Mouse (Mus musculus) lung, embryonic 16.5 days (tissue): Measurements from ENCODE around the gene Gm17359. TPM values are rescaled to one million over a fixed set of nuclear protein-coding genes. Genes with fewer than 3 reads are reported as not detected.

ENCODE experiments used
- ATAC-seq: fragments of 200-750 bp; cut with Nextera tagmentation; 2 replicates; pipeline ENCODE4 v1.8.0; 2017; ENCODE audit warnings: low read depth, mild to moderate bottlenecking, moderate library complexity
- H3K27ac ChIP-seq: fragments of 300-500 bp; sonication (generic); 2 replicates; pipeline ENCODE4 v1.5.1; 2014; ENCODE audit warnings: mild to moderate bottlenecking, control low read depth, low read length
- H3K27me3 ChIP-seq: fragments of 300-500 bp; sonication (generic); 2 replicates; pipeline ENCODE4 v1.6.1; 2014; ENCODE audit warnings: low read depth, low read length, mixed read lengths; ENCODE audit not compliant: control insufficient read depth, insufficient read depth
- H3K36me3 ChIP-seq: fragments of 300-500 bp; sonication (generic); 2 replicates; pipeline ENCODE4 v1.6.1; 2014; ENCODE audit warnings: low read length; ENCODE audit not compliant: control insufficient read depth, insufficient read depth
- H3K4me1 ChIP-seq: fragments of 300-500 bp; sonication (generic); replicated peaks from 2 replicates; pipeline ENCODE4 v1.6.1; 2014; ENCODE audit warnings: low read length, mixed read lengths; ENCODE audit not compliant: control insufficient read depth, insufficient read depth
- H3K4me2 ChIP-seq: fragments of 300-500 bp; sonication (generic); 2 replicates; pipeline ENCODE4 v1.6.1; 2014; ENCODE audit warnings: low read depth, low read length, control low read depth
- H3K4me3 ChIP-seq: fragments of 300-500 bp; sonication (generic); 2 replicates; pipeline ENCODE4 v1.5.1; 2014; ENCODE audit warnings: mild to moderate bottlenecking, low read length, control low read depth
- H3K9ac ChIP-seq: fragments of 300-500 bp; sonication (generic); 2 replicates; pipeline ENCODE4 v1.6.1; 2014; ENCODE audit warnings: low read length, control low read depth
- H3K9me3 ChIP-seq: fragments of 300-500 bp; sonication (generic); 2 replicates; pipeline ENCODE4 v1.6.1; 2016; ENCODE audit warnings: low read length; ENCODE audit not compliant: control insufficient read depth
- WGBS: fragments of 180-500 bp; shearing (Covaris S2); extraction: QIAGEN DNeasy Blood & Tissue Kit; methylation state at CpG from one replicate; pipeline ENCODE4 v1.1.7; 2014; 5-methylcytosine and 5-hydroxymethylcytosine counted together
- polyA plus RNA-seq: library from polyadenylated mRNA; unstranded; fragments of >200 nt; fragmentation: Nextera tagmentation; extraction: Ambion mirVana; gene quantifications from 2 replicates; pipeline ENCODE4 v1.2.1, GENCODE M21; 2015

Gene Gm17359
- not detected in 2 replicates for polyA plus RNA-seq

GRCm38 (mm10) chr3:79336044-79336766 is at the start of gene Gm17359:
Gene Gm17359 (plus strand): TSS chr3:79336661.
- H3K4me1 ChIP-seq, result no peaks in the 10 kb centered on the region
- 47% methylated on average over 7 of the region's 8 CpGs for WGBS
- H3K27me3 ChIP-seq, result no peaks in the 10 kb centered on the region
- H3K9ac ChIP-seq, result no peak within 1 kb of the TSS
- H3K4me3 ChIP-seq, result no peak within 1 kb of the TSS
- H3K36me3 ChIP-seq, result no peaks in the 10 kb centered on the region
- ATAC-seq, result no peak
- H3K9me3 ChIP-seq, result no peaks in the 10 kb centered on the region
- H3K4me2 ChIP-seq, result no peak within 1 kb of the TSS
- no peak within 1 kb of the TSS for H3K27ac ChIP-seq

GRCm38 (mm10) chr3:79287108-79287576 is 49.3 kb upstream of the Gm17359 start:
- peak overlapping the region; percentile 97 for H3K4me3 ChIP-seq
- ATAC-seq, result peak; percentile 98
- H3K27ac ChIP-seq, result peak overlapping the region; percentile 98
- peak overlapping the region; percentile 89 for H3K4me2 ChIP-seq
- H3K9ac ChIP-seq, result peak overlapping the region; percentile 94
- no peaks in the 10 kb centered on the region for H3K36me3 ChIP-seq
- no peaks in the 10 kb centered on the region for H3K9me3 ChIP-seq
- no peaks in the 10 kb centered on the region for H3K27me3 ChIP-seq
- WGBS, result 0% methylated on average over 39 of the region's 60 CpGs
- H3K4me1 ChIP-seq, result peaks cover 26% of the 10 kb centered on the region

GRCm38 (mm10) chr3:79287699-79288458 is 48.6 kb upstream of the Gm17359 start:
- H3K9me3 ChIP-seq, result no peaks in the 10 kb centered on the region
- peak overlapping the region; percentile 97 for H3K4me3 ChIP-seq
- peak overlapping the region; percentile 89 for H3K4me2 ChIP-seq
- H3K9ac ChIP-seq, result peak overlapping the region; percentile 74
- peaks cover 25% of the 10 kb centered on the region for H3K4me1 ChIP-seq
- no peaks in the 10 kb centered on the region for H3K36me3 ChIP-seq
- ATAC-seq, result no peak
- H3K27me3 ChIP-seq, result no peaks in the 10 kb centered on the region
- WGBS, result 10% methylated on average over 17 of the region's 17 CpGs
- H3K27ac ChIP-seq, result peak overlapping the region; percentile 98; the same call in 1 of the 2 replicates

DNA sequence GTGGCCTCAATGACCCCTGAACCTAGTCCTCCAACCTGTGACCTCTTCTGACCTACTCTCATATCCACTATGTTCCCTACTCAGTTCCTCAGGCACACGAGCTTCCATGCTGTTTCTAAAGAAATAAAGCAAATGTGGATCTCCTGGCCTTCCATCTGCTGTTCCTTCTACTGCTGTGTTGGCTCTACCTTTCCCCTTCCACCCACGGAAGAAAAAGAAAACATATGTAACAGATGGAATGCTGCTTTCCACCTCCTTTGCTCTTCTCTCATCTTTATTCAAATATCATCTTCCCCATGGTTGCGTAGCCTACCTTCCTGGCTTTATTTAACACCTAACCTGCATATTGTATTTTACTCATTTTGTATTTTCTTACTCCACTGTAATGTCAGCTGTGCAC is 47.4 kb upstream of the Gm17359 start:
- WGBS, result 79% methylated on average over 3 of the region's 3 CpGs
- no peak for ATAC-seq
- Histone ChIP-seq H3K9me3 (no peaks in the 10 kb centered on the region), H3K27ac (no peak overlapping the region), H3K4me3 (no peak overlapping the region), H3K4me1 (peaks cover 25% of the 10 kb centered on the region), H3K9ac (no peak overlapping the region), H3K27me3 (no peaks in the 10 kb centered on the region), H3K36me3 (no peaks in the 10 kb centered on the region), H3K4me2 (no peak overlapping the region)

GRCm38 (mm10) chr3:79293023-79293422 is 43.4 kb upstream of the Gm17359 start:
- Histone ChIP-seq H3K4me1 (peaks cover 13% of the 10 kb centered on the region), H3K9me3 (no peaks in the 10 kb centered on the region), H3K36me3 (no peaks in the 10 kb centered on the region), H3K9ac (no peak overlapping the region), H3K27ac (peak overlapping the region; percentile 45), H3K27me3 (no peaks in the 10 kb centered on the region), H3K4me2 (no peak overlapping the region), H3K4me3 (no peak overlapping the region)
- 32% methylated on average over 4 of the region's 4 CpGs for WGBS
- ATAC-seq, result peak; percentile 59

- Histone ChIP-seq H3K27me3 (no peaks in the 10 kb centered on the region), H3K27ac (peak overlapping the region; percentile 32; the same call in 1 of the 2 replicates), H3K9ac (no peak overlapping the region), H3K4me3 (no peak overlapping the region), H3K4me2 (no peak overlapping the region), H3K36me3 (no peaks in the 10 kb centered on the region), H3K4me1 (peaks cover 13% of the 10 kb centered on the region), H3K9me3 (no peaks in the 10 kb centered on the region)
- WGBS, result 64% methylated on average over 3 of the region's 3 CpGs
- ATAC-seq, result peak; percentile 75
These were observed 41.8 kb upstream of the Gm17359 start for GRCm38 (mm10) chr3:79294701-79295100.

DNA sequence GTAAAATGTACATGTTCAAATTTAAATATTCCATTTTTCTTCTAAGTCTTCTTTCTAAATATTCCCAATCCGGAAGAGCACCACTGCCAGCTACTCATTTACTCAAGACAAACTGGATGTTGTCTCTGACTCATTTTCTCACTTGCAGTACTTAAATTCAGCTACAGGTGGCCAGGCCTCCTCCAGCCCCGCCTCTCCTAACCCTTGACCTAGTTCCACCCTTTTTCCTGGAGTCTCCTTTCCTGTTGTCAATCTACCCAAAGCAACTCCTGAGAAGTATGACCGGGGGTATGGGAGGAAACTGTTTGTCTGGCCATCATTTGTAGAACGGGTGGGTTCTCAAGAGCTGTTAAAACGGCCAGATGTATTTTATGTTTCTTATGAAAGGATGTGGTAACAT is 40.4 kb upstream of the Gm17359 start:
- no peaks in the 10 kb centered on the region for H3K27me3 ChIP-seq
- WGBS, result 61% methylated on average over 5 of the region's 5 CpGs
- H3K27ac ChIP-seq, result no peak overlapping the region
- H3K9me3 ChIP-seq, result no peaks in the 10 kb centered on the region
- no peak overlapping the region for H3K9ac ChIP-seq
- no peak for ATAC-seq
- H3K4me3 ChIP-seq, result no peak overlapping the region
- peaks cover 13% of the 10 kb centered on the region for H3K4me1 ChIP-seq
- H3K4me2 ChIP-seq, result no peak overlapping the region
- no peaks in the 10 kb centered on the region for H3K36me3 ChIP-seq

DNA sequence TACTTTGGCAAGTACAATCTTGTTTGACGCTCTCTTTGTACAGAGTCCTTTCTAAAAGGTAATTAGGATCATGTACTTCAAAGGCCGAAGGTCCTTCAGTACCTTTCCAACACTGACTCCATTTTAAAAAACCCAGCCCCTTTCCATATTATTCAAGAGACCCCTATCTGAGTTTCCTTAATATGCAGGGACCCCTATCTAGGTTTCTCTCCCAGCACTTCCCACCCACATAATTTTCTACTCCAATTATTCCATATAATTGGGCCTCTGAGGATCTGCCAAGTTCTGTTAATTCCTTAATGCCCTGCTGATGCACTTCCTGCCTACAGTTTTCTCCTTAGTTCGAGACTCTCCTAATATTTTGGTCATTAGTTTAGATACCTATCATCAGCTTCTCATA is 39.9 kb upstream of the Gm17359 start:
- no peak overlapping the region for H3K4me3 ChIP-seq
- H3K4me2 ChIP-seq, result no peak overlapping the region
- peaks cover 13% of the 10 kb centered on the region for H3K4me1 ChIP-seq
- no peak for ATAC-seq
- no peak overlapping the region for H3K27ac ChIP-seq
- no peaks in the 10 kb centered on the region for H3K9me3 ChIP-seq
- WGBS, result 80% methylated on average over 3 of the region's 3 CpGs
- no peak overlapping the region for H3K9ac ChIP-seq
- H3K27me3 ChIP-seq, result no peaks in the 10 kb centered on the region
- no peaks in the 10 kb centered on the region for H3K36me3 ChIP-seq

- Histone ChIP-seq H3K4me2 (no peak overlapping the region), H3K27me3 (no peaks in the 10 kb centered on the region), H3K27ac (no peak overlapping the region), H3K9me3 (no peaks in the 10 kb centered on the region), H3K4me3 (no peak overlapping the region), H3K9ac (no peak overlapping the region), H3K4me1 (peaks cover 13% of the 10 kb centered on the region), H3K36me3 (no peaks in the 10 kb centered on the region)
- WGBS, result 69% methylated on average over 4 of the region's 4 CpGs
- no peak for ATAC-seq
These were observed 39.2 kb upstream of the Gm17359 start for GRCm38 (mm10) chr3:79297281-79297680.
